Mouse (Mus musculus) CH12.LX (cell line): ENCODE results near the gene Gm20708. TPM values are rescaled to one million over a fixed set of nuclear protein-coding genes. Genes with fewer than 3 reads are reported as not detected.

ENCODE experiments used
- DNase-seq: peaks from one replicate; pipeline ENCODE4 v3.0.0-alpha.2; 2013; ENCODE audit errors: extremely low read depth
- H3K27ac ChIP-seq: 2 replicates; pipeline ENCODE4 v1.5.1; 2012; ENCODE audit warnings: low read depth, mild to moderate bottlenecking, control low read depth, moderate library complexity; ENCODE audit not compliant: insufficient read depth
- H3K27me3 ChIP-seq: replicated peaks from 2 replicates; pipeline ENCODE3; 2012; ENCODE audit warnings: inconsistent platforms
- H3K36me3 ChIP-seq, 2 experiments: replicated peaks in 1 of 2; 2 replicates each; pipeline versions ENCODE3 to v1.6.1; 2012; ENCODE audit warnings: inconsistent platforms in 1 of 2, low read length in 1 of 2, mild to moderate bottlenecking in 1 of 2, mixed read lengths in 1 of 2, moderate library complexity in 1 of 2; ENCODE audit not compliant: control insufficient read depth in 1 of 2, insufficient read depth in 1 of 2
- H3K4me1 ChIP-seq, 2 experiments: 2 replicates each; pipeline ENCODE4 v1.6.1; 2012; ENCODE audit warnings: inconsistent platforms in 1 of 2, moderate library complexity in 1 of 2; ENCODE audit not compliant: insufficient read depth in 2 of 2, control insufficient read depth in 1 of 2
- H3K4me2 ChIP-seq: 2 replicates; pipeline ENCODE4 v1.6.1; 2012; ENCODE audit warnings: low read depth, mild to moderate bottlenecking, control low read depth; ENCODE audit not compliant: poor library complexity, insufficient read depth, severe bottlenecking
- H3K4me3 ChIP-seq, 3 experiments: fragments of 150-350 bp in 1 of 3; sonication (generic) in 1 of 3; replicated peaks in 1 of 3; 2 replicates each; pipeline versions ENCODE3 to v1.5.1; 2011 to 2012; ENCODE audit warnings: low read depth in 2 of 3, low read length in 2 of 3, mild to moderate bottlenecking in 2 of 3, moderate library complexity in 2 of 3, control low read depth in 1 of 3, improper control_type of control experiment in 1 of 3, inconsistent platforms in 1 of 3, mixed read lengths in 1 of 3; ENCODE audit not compliant: poor library complexity in 1 of 3
- H3K79me2 ChIP-seq: replicated peaks from 2 replicates; pipeline ENCODE4 v1.6.1; 2012; ENCODE audit warnings: mild to moderate bottlenecking, moderate library complexity; ENCODE audit not compliant: control insufficient read depth, poor library complexity, insufficient read depth, severe bottlenecking; ENCODE audit errors: extremely low read depth
- H3K9ac ChIP-seq: 2 replicates; pipeline ENCODE4 v1.6.1; 2012; ENCODE audit warnings: low read depth, mild to moderate bottlenecking, control low read depth, moderate library complexity; ENCODE audit not compliant: insufficient read depth
- H3K9me3 ChIP-seq: replicated peaks from 2 replicates; pipeline ENCODE3; 2012; ENCODE audit warnings: low read length, inconsistent platforms, mixed read lengths
- BHLHE40 ChIP-seq: IDR thresholded peaks from 2 replicates; pipeline ENCODE4 v1.6.1; 2011; ENCODE audit warnings: mild to moderate bottlenecking, low read depth, low read length, improper control_type of control experiment
- CHD2 ChIP-seq: IDR thresholded peaks from 2 replicates; pipeline ENCODE4 v1.6.1; 2011; ENCODE audit warnings: low read length, improper control_type of control experiment
- CTCF ChIP-seq, 2 experiments: IDR thresholded peaks in 1 of 2; conservative IDR thresholded peaks in 1 of 2; 2 replicates each; pipeline ENCODE4 v1.5.1; 2011 to 2012; ENCODE audit warnings: low read depth in 2 of 2, low read length in 2 of 2, improper control_type of control experiment in 1 of 2, inconsistent platforms in 1 of 2, mild to moderate bottlenecking in 1 of 2, moderate library complexity in 1 of 2
- E2F4 ChIP-seq: IDR thresholded peaks from 2 replicates; pipeline ENCODE4 v1.6.1; 2011; ENCODE audit warnings: low read depth, low read length, improper control_type of control experiment; ENCODE audit not compliant: insufficient replicate concordance
- ELF1 ChIP-seq: IDR thresholded peaks from 2 replicates; pipeline ENCODE4 v1.6.1; 2014; ENCODE audit warnings: low read depth, mild to moderate bottlenecking, inconsistent platforms, low read length, improper control_type of control experiment
- EP300 ChIP-seq: IDR thresholded peaks from 2 replicates; pipeline ENCODE4 v1.6.1; 2011; ENCODE audit warnings: low read length, improper control_type of control experiment
- ETS1 ChIP-seq: conservative IDR thresholded peaks from 2 replicates; pipeline ENCODE4 v1.6.1; 2012; ENCODE audit warnings: low read depth, mild to moderate bottlenecking, inconsistent platforms, low read length, improper control_type of control experiment, moderate library complexity
- GABPA ChIP-seq: IDR thresholded peaks from 2 replicates; pipeline ENCODE4 v1.6.1; 2012; ENCODE audit warnings: low read depth, low read length, improper control_type of control experiment, inconsistent platforms; ENCODE audit not compliant: insufficient replicate concordance
- HCFC1 ChIP-seq: IDR thresholded peaks from 2 replicates; pipeline ENCODE4 v1.6.1; 2012; ENCODE audit warnings: low read depth, mild to moderate bottlenecking, inconsistent platforms, low read length, improper control_type of control experiment
- IRF4 ChIP-seq: IDR thresholded peaks from 2 replicates; pipeline ENCODE4 v1.6.1; 2014; ENCODE audit warnings: low read depth, mild to moderate bottlenecking, inconsistent platforms, low read length, improper control_type of control experiment
- MAFK ChIP-seq: IDR thresholded peaks from 2 replicates; pipeline ENCODE4 v1.6.1; 2011; ENCODE audit warnings: low read length, improper control_type of control experiment; ENCODE audit not compliant: insufficient replicate concordance
- MAX ChIP-seq: IDR thresholded peaks from 2 replicates; pipeline ENCODE4 v1.6.1; 2011; ENCODE audit warnings: low read length, improper control_type of control experiment
- MEF2A ChIP-seq: IDR thresholded peaks from 2 replicates; pipeline ENCODE4 v1.6.1; 2014; ENCODE audit warnings: low read depth, mild to moderate bottlenecking, inconsistent platforms, low read length, improper control_type of control experiment, borderline replicate concordance
- MYC ChIP-seq: IDR thresholded peaks from 2 replicates; pipeline ENCODE4 v1.6.1; 2011; ENCODE audit warnings: low read depth, mild to moderate bottlenecking, improper control_type of control experiment, low read length
- NELFE ChIP-seq: IDR thresholded peaks from 2 replicates; pipeline ENCODE4 v1.6.1; 2011; ENCODE audit warnings: low read depth, low read length, improper control_type of control experiment
- NRF1 ChIP-seq: IDR thresholded peaks from 2 replicates; pipeline ENCODE4 v1.6.1; 2014; ENCODE audit warnings: low read depth, mild to moderate bottlenecking, inconsistent platforms, low read length, improper control_type of control experiment, moderate library complexity
- PAX5 ChIP-seq: IDR thresholded peaks from 2 replicates; pipeline ENCODE4 v1.6.1; 2012; ENCODE audit warnings: low read length, inconsistent platforms, mixed read lengths
- POLR2AphosphoS2 ChIP-seq: IDR thresholded peaks from 2 replicates; pipeline ENCODE4 v1.6.1; 2011; ENCODE audit warnings: low read depth, low read length, improper control_type of control experiment
- RAD21 ChIP-seq: IDR thresholded peaks from 2 replicates; pipeline ENCODE4 v1.6.1; 2011; ENCODE audit warnings: low read depth, mild to moderate bottlenecking, low read length, improper control_type of control experiment, moderate library complexity
- RCOR1 ChIP-seq: conservative IDR thresholded peaks from 2 replicates; pipeline ENCODE4 v1.6.1; 2012; ENCODE audit warnings: low read depth, mild to moderate bottlenecking, inconsistent platforms, low read length, improper control_type of control experiment
- SIN3A ChIP-seq: IDR thresholded peaks from 2 replicates; pipeline ENCODE4 v1.6.1; 2012; ENCODE audit warnings: low read length, improper control_type of control experiment, inconsistent platforms
- SMC3 ChIP-seq: IDR thresholded peaks from 2 replicates; pipeline ENCODE4 v1.6.1; 2011; ENCODE audit warnings: low read depth, low read length, improper control_type of control experiment
- TBP ChIP-seq: conservative IDR thresholded peaks from 2 replicates; pipeline ENCODE4 v1.6.1; 2011; ENCODE audit warnings: low read depth, low read length, improper control_type of control experiment
- TCF12 ChIP-seq: IDR thresholded peaks from 2 replicates; pipeline ENCODE4 v1.6.1; 2014; ENCODE audit warnings: low read depth, mild to moderate bottlenecking, inconsistent platforms, low read length, improper control_type of control experiment
- USF1 ChIP-seq: IDR thresholded peaks from 2 replicates; pipeline ENCODE4 v1.6.1; 2014; ENCODE audit warnings: low read depth, mild to moderate bottlenecking, inconsistent platforms, low read length, improper control_type of control experiment
- USF2 ChIP-seq: conservative IDR thresholded peaks from 2 replicates; pipeline ENCODE4 v1.6.1; 2011; ENCODE audit warnings: low read depth, low read length, improper control_type of control experiment
- ZKSCAN1 ChIP-seq: IDR thresholded peaks from 2 replicates; pipeline ENCODE4 v1.6.1; 2012; ENCODE audit warnings: low read depth, inconsistent platforms, low read length, improper control_type of control experiment, borderline replicate concordance
- ZMIZ1 ChIP-seq: IDR thresholded peaks from 2 replicates; pipeline ENCODE4 v1.6.1; 2012; ENCODE audit warnings: low read depth, mild to moderate bottlenecking, inconsistent platforms, low read length, improper control_type of control experiment
- ZNF384 ChIP-seq: IDR thresholded peaks from 2 replicates; pipeline ENCODE4 v1.6.1; 2012; ENCODE audit warnings: low read depth, low read length, improper control_type of control experiment, inconsistent platforms
- dilution Hi-C: fragments of 300-500 bp; cut with MboI; formaldehyde crosslinking; loops from 2 replicates; pipeline ENCODE4 v1.14.3; 2020; ENCODE audit warnings: low sequenced_read_pairs; ENCODE audit not compliant: extremely low pct_unique_long_range_greater_than_20kb, extremely low pct_ligation_motif_present
- in situ Hi-C: fragments of 300-500 bp; cut with MboI; formaldehyde crosslinking; loops from 3 replicates; pipeline ENCODE4 v1.14.3; 2019; ENCODE audit warnings: low sequenced_read_pairs, low pct_ligation_motif_present, low pct_unique_long_range_greater_than_20kb, mixed read lengths
- polyA plus RNA-seq: library from polyadenylated mRNA; unstranded; fragments of >175 nt; gene quantifications from 2 replicates; pipeline ENCODE4 v1.2.1, GENCODE M21; 2012; ENCODE audit warnings: low read depth; ENCODE audit not compliant: insufficient read length
- total RNA-seq, 2 experiments: library from RNA; depleted of rRNA; stranded (reverse); fragments of 300-350 nt in 1 of 2; fragments of >200 nt in 1 of 2; gene quantifications; 2 replicates each; pipeline ENCODE4 v1.2.3; 2012 to 2014

Gm20708 gene
- total and polyA plus RNA-seq, 3 experiments, result 0.50 to 1.0 (median 0.80) TPM

DNA sequence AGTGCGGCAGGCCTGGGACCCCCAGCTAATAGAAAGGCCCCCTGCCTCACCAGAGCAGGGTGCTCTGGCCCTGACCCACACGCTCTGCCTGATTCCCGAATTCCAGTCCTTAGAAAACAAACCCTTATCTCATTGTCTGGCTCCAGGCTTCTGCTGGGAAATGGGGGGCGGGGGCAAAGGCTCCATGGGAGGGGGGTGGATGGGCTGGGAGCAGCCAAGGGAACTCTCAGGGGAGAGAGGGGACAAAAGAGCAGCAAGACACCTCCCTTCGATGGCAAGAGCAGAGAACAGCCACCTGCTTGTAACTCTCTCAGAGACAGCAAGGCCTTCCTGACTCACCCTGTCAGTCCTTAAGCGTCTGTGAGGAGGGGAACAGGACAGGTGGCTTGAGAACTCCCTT lies 66.2 kb downstream of the Gm20708 start:
- TF ChIP-seq CHD2 (no peak), RCOR1 (no peak), SMC3 (no peak), NRF1 (no peak), ETS1 (no peak), PAX5 (no peak), EP300 (no peak), ZKSCAN1 (no peak), HCFC1 (no peak), ELF1 (no peak), MAX (no peak), POLR2AphosphoS2 (no peak), TCF12 (no peak), TBP (no peak), GABPA (no peak), USF1 (no peak)
- TF ChIP-seq, all 38 proteins: peak for 0
- H3K4me1 ChIP-seq, result peaks cover 33 to 52% of the 10 kb centered on the region in 2 experiments
- H3K4me3 ChIP-seq, result no peak overlapping the region
- H3K4me2 ChIP-seq, result no peak overlapping the region
- H3K27ac ChIP-seq, result no peak overlapping the region
- no peak overlapping the region for H3K9ac ChIP-seq
- dilution Hi-C loops, result no loop called here
- no peaks in the 10 kb centered on the region for H3K36me3 ChIP-seq
- H3K27me3 ChIP-seq, result peaks cover 63% of the 10 kb centered on the region
- no peak for DNase-seq
- H3K79me2 ChIP-seq, result no peaks in the 10 kb centered on the region
- peaks cover 4% of the 10 kb centered on the region for H3K9me3 ChIP-seq
- in situ Hi-C loops, result no loop called here

DNA sequence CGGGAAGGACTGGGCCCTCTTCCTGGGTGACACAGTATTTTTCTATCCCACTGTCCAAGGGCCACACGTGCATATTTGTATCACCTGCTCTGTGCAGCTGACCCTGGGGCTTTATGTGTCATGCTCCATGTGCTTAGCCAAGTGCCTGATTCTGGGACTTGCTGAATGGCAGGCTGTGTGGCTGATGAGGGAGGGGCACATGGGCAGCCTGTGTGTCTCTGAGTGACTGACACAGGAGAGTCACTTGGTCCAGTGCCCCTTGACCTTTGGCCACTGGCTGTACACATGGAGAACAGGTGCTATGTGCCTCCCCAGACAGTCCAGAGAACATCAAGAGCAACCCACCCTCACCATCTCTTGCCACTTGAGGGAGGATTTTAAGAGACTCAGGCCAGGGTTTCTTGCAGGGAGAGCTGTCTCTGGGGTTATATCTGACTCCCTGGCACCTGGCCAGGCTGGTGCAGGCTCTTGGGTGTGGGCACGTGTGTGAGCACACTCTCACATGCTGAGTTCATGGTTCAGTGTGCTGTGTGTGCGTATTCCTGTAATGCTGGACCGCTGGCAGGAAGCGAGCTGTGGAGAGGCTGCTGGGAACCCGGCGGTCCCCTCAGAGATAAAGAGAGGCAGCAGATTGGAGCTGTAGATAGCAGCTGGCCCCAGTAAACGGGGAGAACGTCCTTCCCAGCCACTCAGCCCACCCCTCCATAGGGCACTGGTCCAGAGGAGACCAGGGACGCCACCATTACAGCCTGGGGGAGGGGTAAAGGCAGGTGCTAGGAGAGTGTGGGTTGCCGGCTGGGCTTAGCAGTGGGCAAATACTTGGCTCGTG lies 68.7 kb downstream of the Gm20708 start:
- peak overlapping the region; percentile 43 for H3K4me2 ChIP-seq
- dilution Hi-C loops, result no loop called here
- H3K9ac ChIP-seq, result no peak overlapping the region
- no peaks in the 10 kb centered on the region for H3K36me3 ChIP-seq
- H3K9me3 ChIP-seq, result peaks cover under 1% of the 10 kb centered on the region
- H3K4me3 ChIP-seq, result no peak overlapping the region
- no peak overlapping the region for H3K27ac ChIP-seq
- peaks cover 24 to 42% of the 10 kb centered on the region in 2 experiments for H3K4me1 ChIP-seq
- H3K79me2 ChIP-seq, result no peaks in the 10 kb centered on the region
- no peak for DNase-seq
- in situ Hi-C loops, result no loop called here
- H3K27me3 ChIP-seq, result peaks cover 75% of the 10 kb centered on the region
- TF ChIP-seq GABPA, result no peak
- TF ChIP-seq SMC3, result no peak
- no peak for TF ChIP-seq CTCF (conservative IDR thresholded peaks at IDR 0.05 in 1 of 2, IDR thresholded peaks at IDR 0.05 in 1 of 2; ENCODE audit: low read depth in 2 of 2, low read length in 2 of 2)
- peak; percentile 89 for TF ChIP-seq BHLHE40
- TF ChIP-seq MAX, result peak; percentile 21; the same call in 1 of the 2 replicates
- no peak for TF ChIP-seq NRF1
- no peak for TF ChIP-seq TBP
- TF ChIP-seq NELFE, result no peak
- no peak for TF ChIP-seq ZNF384
- TF ChIP-seq RAD21, result no peak
- TF ChIP-seq ZMIZ1, result no peak
- TF ChIP-seq ELF1, result no peak
- no peak for TF ChIP-seq MEF2A
- no peak for TF ChIP-seq SIN3A
- TF ChIP-seq ETS1, result no peak
- no peak for TF ChIP-seq USF2
- TF ChIP-seq IRF4, result no peak
- 0 out of 2 replicates have a peak, but pooled peaks have one; percentile 5 for TF ChIP-seq CHD2
- TF ChIP-seq TCF12, result no peak
- no peak for TF ChIP-seq E2F4
- 0 out of 2 replicates have a peak, but pooled peaks have one; percentile 21 for TF ChIP-seq MYC
- TF ChIP-seq MAFK, result no peak
- no peak for TF ChIP-seq PAX5
- TF ChIP-seq USF1, result no peak
- no peak for TF ChIP-seq RCOR1
- no peak for TF ChIP-seq POLR2AphosphoS2
